Mouse (Mus musculus) hindbrain, embryonic 14.5 days (tissue): Measurements from ENCODE around the gene Pih1d1. TPM values are rescaled to one million over a fixed set of nuclear protein-coding genes. Genes with fewer than 3 reads are reported as not detected.
A peak's percentile ranks its signal among the peaks of the same experiment; 100 is the strongest.
"Not testable (repeated sequence)": the region's sequence is repeated elsewhere in the genome, so short reads cannot be mapped to it uniquely, and the experiment has no call there.

ENCODE experiments used
- ATAC-seq: fragments of 200-750 bp; cut with Nextera tagmentation; 2 replicates; pipeline ENCODE4 v1.8.0; 2017; ENCODE audit warnings: moderate number of reproducible peaks, mild to moderate bottlenecking, moderate TSS enrichment, moderate library complexity; ENCODE audit not compliant: low FRiP score
- DNase-seq: peaks from one replicate; pipeline ENCODE4 v3.0.0-alpha.2; 2015; ENCODE audit warnings: low spot score
- H3K27ac ChIP-seq: fragments of 300-500 bp; sonication (generic); 2 replicates; pipeline ENCODE4 v1.5.1; 2014; ENCODE audit warnings: mild to moderate bottlenecking, moderate library complexity
- H3K27me3 ChIP-seq: fragments of 300-500 bp; sonication (generic); 2 replicates; pipeline ENCODE4 v1.6.1; 2014; ENCODE audit warnings: mild to moderate bottlenecking, low read length, mixed read lengths; ENCODE audit not compliant: control insufficient read depth, insufficient read depth
- H3K36me3 ChIP-seq: fragments of 300-500 bp; sonication (generic); replicated peaks from 2 replicates; pipeline ENCODE4 v1.6.1; 2014; ENCODE audit not compliant: control insufficient read depth, insufficient read depth
- H3K4me1 ChIP-seq: fragments of 300-500 bp; sonication (generic); replicated peaks from 2 replicates; pipeline ENCODE4 v1.6.1; 2014; ENCODE audit warnings: antibody characterized with exemption, low read length, mixed read lengths; ENCODE audit not compliant: control insufficient read depth, insufficient read depth
- H3K4me2 ChIP-seq: fragments of 300-500 bp; sonication (generic); replicated peaks from 2 replicates; pipeline ENCODE4 v1.6.1; 2014; ENCODE audit warnings: mild to moderate bottlenecking, moderate library complexity
- H3K4me3 ChIP-seq: fragments of 300-500 bp; sonication (generic); replicated peaks from 2 replicates; pipeline ENCODE4 v1.5.1; 2014; ENCODE audit warnings: mild to moderate bottlenecking, low read length
- H3K9ac ChIP-seq: fragments of 300-500 bp; sonication (generic); 2 replicates; pipeline ENCODE4 v1.6.1; 2014
- H3K9me3 ChIP-seq: fragments of 300-500 bp; sonication (generic); 2 replicates; pipeline ENCODE4 v1.6.1; 2016; ENCODE audit warnings: low read length; ENCODE audit not compliant: control insufficient read depth
- WGBS: fragments of 180-500 bp; shearing (Covaris S2); extraction: QIAGEN DNeasy Blood & Tissue Kit; methylation state at CpG from one replicate; pipeline ENCODE4 v1.1.7; 2014; 5-methylcytosine and 5-hydroxymethylcytosine counted together
- polyA plus RNA-seq: library from polyadenylated mRNA; unstranded; fragments of >200 nt; fragmentation: Nextera tagmentation; extraction: Ambion mirVana; gene quantifications from 2 replicates; pipeline ENCODE4 v1.2.1, GENCODE M21; 2014

Gene Pih1d1
- 91.0 and 93.5 TPM in 2 replicates for polyA plus RNA-seq

DNA sequence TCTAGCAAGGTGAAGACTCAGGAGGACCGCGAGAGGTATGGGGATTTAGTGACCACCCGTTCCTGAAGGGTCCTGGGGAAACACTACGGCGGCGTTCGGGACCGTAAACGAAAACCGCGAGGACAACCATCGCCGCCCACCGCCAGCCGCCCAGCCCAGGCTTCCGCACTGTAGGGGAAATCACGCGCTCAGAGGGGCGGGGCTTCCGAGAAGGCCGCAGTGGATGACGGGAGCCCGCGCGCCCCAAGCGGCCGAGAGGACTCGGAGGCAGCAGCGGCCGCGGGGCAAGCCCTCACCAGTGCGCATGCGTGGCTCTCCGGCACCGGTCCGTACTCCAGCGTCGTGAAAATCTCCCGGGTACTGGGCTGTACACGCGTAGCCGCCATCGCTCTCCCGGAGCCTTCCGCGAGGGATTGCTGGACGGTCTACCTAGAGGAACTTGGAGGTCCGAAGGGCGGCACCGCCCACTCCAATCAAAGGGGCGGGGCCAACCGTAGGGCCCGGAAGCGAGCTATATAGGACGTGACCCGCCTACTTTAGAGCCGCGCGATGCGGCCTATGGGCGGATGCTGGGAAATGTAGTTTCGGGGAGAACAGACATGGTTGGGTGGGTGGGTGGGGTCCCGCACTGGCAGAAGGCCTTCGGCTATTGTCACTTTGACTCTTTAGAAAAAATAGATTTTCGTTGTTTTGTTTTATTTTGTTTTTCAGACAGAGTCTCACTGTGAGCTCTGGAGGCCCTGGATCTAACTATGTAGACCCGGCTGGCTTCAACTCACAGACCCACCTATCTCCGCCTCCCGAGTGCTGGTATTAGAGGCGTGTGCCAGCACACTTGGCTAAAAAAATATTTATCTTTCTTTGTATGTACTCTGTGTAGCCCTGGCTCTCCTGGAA lies at the start of gene Pih1d1, which contains the start of gene Aldh16a1:
Pih1d1 (plus strand) TSS at position 208 of the 897 bp plus-strand sequence.
Aldh16a1 (minus strand) TSS at position 489 of the 897 bp plus-strand sequence.
- H3K27ac ChIP-seq: peak within 1 kb of the TSS; percentile 97
- peak within 1 kb of the TSS; percentile 93 for H3K4me2 ChIP-seq
- peaks cover 13% of the 10 kb centered on the region for H3K36me3 ChIP-seq
- H3K4me1 ChIP-seq: peaks cover 12% of the 10 kb centered on the region
- H3K9me3 ChIP-seq: no peaks in the 10 kb centered on the region
- peak; percentile 97 for ATAC-seq
- no peaks in the 10 kb centered on the region for H3K27me3 ChIP-seq
- peak within 1 kb of the TSS; percentile 94 for H3K9ac ChIP-seq
- WGBS: 5% methylated on average over 68 of the region's 69 CpGs
- DNase-seq: peak; percentile 96
- peak within 1 kb of the TSS; percentile 68 for H3K4me3 ChIP-seq

DNA sequence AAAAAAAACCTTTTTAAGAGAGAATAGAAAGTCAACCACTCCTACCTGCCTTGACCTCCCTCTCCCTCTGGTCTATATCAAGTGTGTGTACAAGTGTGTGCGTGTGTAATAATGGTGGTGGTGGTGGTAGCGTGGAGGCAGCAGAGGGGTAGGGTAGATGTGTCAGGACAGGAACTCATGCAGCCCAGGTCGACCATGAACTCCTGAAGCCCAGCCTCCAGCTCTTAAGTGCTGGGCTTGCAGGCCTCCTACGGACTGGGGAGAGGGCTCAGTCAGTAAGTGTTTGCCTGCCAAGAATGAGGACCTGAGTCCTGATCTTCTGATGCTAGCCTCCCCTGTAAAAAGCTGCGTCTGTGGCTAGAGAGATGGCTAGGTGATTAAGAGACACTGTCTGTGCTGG lies 49.2 kb upstream of the Pih1d1 start:
- Histone ChIP-seq H3K27me3 (no peaks in the 10 kb centered on the region), H3K4me2 (no peak overlapping the region), H3K4me3 (no peak overlapping the region), H3K27ac (no peak overlapping the region), H3K36me3 (no peaks in the 10 kb centered on the region), H3K9me3 (no peaks in the 10 kb centered on the region), H3K9ac (no peak overlapping the region), H3K4me1 (no peaks in the 10 kb centered on the region)
- no peak for DNase-seq
- 89% methylated on average over 5 of the region's 5 CpGs for WGBS
- ATAC-seq: no peak

DNA sequence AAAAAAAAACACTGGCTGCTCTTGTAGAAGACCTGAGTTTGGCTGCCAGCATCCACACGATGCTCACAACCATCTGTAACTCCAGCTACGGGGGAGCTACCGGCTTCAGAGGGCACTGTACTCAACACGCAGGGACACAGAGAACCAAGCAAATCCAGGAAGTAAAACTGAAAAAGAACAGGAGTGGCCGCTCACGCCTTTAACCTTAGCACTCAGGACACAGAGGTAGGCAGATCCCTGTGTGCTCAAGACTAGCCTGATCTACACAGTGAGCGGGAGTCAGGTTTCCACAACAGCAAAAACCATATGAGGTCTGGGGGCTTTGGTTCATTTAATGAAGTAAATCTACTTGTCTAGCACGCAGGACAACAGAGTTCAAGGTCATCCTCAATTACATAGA lies 48.6 kb upstream of the Pih1d1 start:
- Histone ChIP-seq H3K9ac (no peak overlapping the region), H3K4me3 (no peak overlapping the region), H3K36me3 (no peaks in the 10 kb centered on the region), H3K4me1 (no peaks in the 10 kb centered on the region), H3K9me3 (no peaks in the 10 kb centered on the region), H3K27ac (no peak overlapping the region), H3K27me3 (no peaks in the 10 kb centered on the region), H3K4me2 (no peak overlapping the region)
- DNase-seq (no peak), ATAC-seq (no peak)
- WGBS: 81% methylated on average over 8 of the region's 8 CpGs

DNA sequence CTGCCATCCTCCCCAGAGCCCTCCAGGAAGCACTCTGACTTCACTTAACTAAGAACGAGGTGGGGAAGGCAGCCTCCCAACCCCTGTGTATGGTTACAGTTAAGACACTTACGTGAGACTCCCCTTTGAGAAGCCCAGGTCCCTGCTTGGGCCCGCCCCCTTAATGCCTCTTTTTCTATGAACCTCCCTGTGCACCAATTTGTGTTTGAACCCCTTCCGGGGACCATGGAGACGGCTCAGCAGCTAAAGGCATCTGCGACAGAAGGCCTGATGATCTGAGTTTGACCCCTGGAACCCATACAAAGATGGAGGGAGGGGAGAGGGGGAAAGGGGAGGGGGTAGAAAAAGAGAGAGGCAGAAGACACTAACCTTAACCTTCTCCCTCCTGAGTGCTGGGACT lies 47.7 kb upstream of the Pih1d1 start:
- no peak for DNase-seq

DNA sequence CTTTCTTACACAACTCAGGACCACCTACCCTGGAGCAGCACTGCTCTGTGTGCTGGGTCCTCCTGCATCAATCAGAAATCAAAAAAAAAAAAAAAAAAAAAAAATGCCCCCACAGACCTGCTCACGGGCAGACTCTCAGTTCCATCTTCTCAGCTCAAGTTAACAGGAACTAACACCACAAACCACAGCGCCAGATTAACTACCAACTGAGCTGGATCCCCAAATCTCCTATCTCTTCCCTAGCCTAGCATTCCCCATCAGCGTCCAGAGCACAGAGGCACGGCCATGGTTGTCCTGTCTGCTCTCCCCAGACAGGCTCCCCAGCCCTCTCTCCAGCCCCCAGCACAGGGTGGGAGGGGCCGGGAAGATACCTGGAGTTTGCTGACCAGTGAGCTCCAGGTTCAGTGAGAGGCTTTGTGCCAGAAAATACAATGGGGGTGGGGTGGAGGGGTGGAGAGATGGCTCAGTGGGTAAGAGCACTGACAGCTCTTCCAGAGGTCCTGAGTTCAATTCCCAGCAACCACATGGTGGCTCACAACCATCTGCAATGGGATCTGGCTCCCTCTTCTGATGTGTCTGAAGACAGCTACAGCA lies 47.0 kb upstream of the Pih1d1 start:
- Histone ChIP-seq H3K4me3 (no peak overlapping the region), H3K36me3 (no peaks in the 10 kb centered on the region), H3K9ac (no peak overlapping the region), H3K9me3 (no peaks in the 10 kb centered on the region), H3K4me2 (no peak overlapping the region), H3K4me1 (no peaks in the 10 kb centered on the region), H3K27ac (no peak overlapping the region), H3K27me3 (no peaks in the 10 kb centered on the region)
- WGBS: 54% methylated on average over 5 of the region's 5 CpGs
- DNase-seq (no peak), ATAC-seq (no peak)

More for the DNA sequence above, 47.7 kb upstream of the Pih1d1 start:
- Histone ChIP-seq H3K36me3 (no peaks in the 10 kb centered on the region), H3K27ac (no peak overlapping the region), H3K4me3 (no peak overlapping the region), H3K9ac (no peak overlapping the region), H3K27me3 (no peaks in the 10 kb centered on the region), H3K9me3 (no peaks in the 10 kb centered on the region), H3K4me1 (no peaks in the 10 kb centered on the region), H3K4me2 (no peak overlapping the region)
- ATAC-seq: no peak
- 19% methylated on average over 6 of the region's 6 CpGs for WGBS

DNA sequence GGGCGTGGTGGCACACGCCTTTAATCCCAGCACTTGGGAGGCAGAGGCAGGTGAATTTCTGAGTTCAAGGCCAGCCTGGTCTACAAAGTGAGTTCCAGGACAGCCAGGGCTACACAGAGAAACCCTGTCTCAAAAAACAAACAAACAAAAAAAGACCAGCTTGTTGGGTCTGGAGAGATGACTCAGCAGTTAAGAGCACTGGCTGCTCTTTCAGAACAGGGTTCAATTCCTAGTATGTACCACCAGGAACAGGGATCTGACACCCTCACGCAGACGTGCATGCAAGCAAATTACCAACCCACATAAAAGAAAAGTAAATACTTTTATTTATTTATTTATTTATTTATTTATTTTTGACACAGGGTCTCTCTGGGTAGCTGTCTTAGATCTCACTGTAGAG lies 44.0 kb upstream of the Pih1d1 start:
- H3K36me3 ChIP-seq, DNase-seq, H3K27ac ChIP-seq, H3K4me3 ChIP-seq, H3K9ac ChIP-seq, ATAC-seq, H3K4me2 ChIP-seq, H3K27me3 ChIP-seq, H3K9me3 ChIP-seq, H3K4me1 ChIP-seq: not testable (repeated sequence)
- WGBS: 88% methylated on average over 4 of the region's 4 CpGs

DNA sequence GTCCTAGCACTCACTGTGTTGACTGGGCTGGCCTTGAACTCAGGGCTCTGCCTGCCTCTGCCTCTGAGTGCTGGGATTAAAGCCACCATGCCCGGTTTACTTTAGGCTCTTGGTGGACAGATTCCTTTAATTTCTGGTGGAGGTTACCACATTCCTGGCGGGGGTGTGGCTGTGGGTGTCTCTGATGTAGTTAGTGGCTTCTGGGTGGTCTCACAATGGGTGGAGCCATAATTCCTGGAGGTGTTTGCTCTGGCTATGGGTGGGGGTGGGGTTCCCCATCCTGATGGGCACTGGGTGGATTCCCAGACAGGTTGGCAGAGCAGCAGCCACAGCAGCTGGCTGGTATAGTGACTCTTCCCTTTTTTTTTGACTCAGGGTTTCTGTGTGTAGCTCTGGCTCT lies 42.2 kb upstream of the Pih1d1 start:
- H3K9me3 ChIP-seq: no peaks in the 10 kb centered on the region
- no peak overlapping the region for H3K4me2 ChIP-seq

DNA sequence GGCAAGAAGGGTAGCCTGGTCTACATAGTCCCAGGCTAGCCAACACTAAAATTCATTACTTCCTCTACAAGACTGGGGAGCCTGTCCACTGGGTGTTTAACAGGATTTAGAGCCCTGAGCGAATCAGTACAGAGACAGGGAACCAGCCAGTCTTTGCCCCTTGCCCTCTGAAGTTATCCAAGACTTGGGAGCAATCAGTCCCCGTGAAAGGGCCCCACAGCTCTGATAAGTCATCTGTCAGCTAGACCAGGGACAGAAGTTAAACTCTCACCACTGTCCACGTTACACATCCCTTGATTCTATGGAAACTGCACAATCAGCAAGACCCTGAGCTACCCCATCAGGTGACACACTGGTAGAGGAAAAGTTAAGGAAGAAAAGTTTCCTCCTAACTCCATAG lies 41.6 kb upstream of the Pih1d1 start:
- no peaks in the 10 kb centered on the region for H3K4me1 ChIP-seq
- H3K9ac ChIP-seq: no peak overlapping the region
- 73% methylated on average over 3 of the region's 3 CpGs for WGBS
- DNase-seq: no peak
- H3K4me3 ChIP-seq: no peak overlapping the region
- no peak for ATAC-seq
- no peak overlapping the region for H3K27ac ChIP-seq
- H3K36me3 ChIP-seq: 0 out of 2 replicates have a peak, but pooled peaks cover under 1% of the 10 kb centered on the region
- H3K9me3 ChIP-seq: no peaks in the 10 kb centered on the region
- H3K27me3 ChIP-seq: no peaks in the 10 kb centered on the region
- no peak overlapping the region for H3K4me2 ChIP-seq

More for the DNA sequence above, 42.2 kb upstream of the Pih1d1 start:
- Histone ChIP-seq H3K36me3 (no peaks in the 10 kb centered on the region), H3K27ac (no peak overlapping the region), H3K27me3 (no peaks in the 10 kb centered on the region), H3K4me1 (no peaks in the 10 kb centered on the region), H3K4me3 (no peak overlapping the region), H3K9ac (no peak overlapping the region)
- ATAC-seq: no peak
- no peak for DNase-seq
- 75% methylated on average over 2 of the region's 2 CpGs for WGBS

DNA sequence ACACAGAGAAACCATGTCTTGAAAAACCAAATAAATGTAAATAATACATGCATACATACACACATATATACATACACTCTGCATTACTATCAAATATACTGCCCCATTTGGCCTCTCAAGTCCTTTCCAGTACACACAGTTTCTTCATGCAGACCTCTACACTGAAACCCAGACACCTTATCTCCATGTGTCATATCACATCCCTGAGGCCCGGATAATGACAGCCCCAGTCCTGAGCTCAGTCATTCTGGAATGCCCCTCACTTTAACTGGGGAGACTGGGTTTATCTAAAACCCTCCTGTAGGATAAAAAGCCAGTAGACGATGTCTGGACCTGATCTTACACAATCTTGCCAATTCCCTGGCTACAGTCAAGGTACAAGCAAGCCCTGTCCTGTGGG lies 40.6 kb upstream of the Pih1d1 start:
- Histone ChIP-seq H3K27me3 (no peaks in the 10 kb centered on the region), H3K27ac (no peak overlapping the region), H3K36me3 (peaks cover 10% of the 10 kb centered on the region), H3K4me2 (no peak overlapping the region), H3K4me1 (no peaks in the 10 kb centered on the region), H3K4me3 (no peak overlapping the region), H3K9ac (no peak overlapping the region), H3K9me3 (no peaks in the 10 kb centered on the region)
- WGBS: 90% methylated on average over 2 of the region's 2 CpGs
- no peak for DNase-seq
- no peak for ATAC-seq
